Mouse (Mus musculus) lung, postnatal 4 days (tissue): ENCODE measurements around the gene Grik1.

Experiments
- DNase-seq, 2 experiments: peaks; one replicate each; pipeline ENCODE4 v3.0.0; 2021

Gene Grik1

DNA sequence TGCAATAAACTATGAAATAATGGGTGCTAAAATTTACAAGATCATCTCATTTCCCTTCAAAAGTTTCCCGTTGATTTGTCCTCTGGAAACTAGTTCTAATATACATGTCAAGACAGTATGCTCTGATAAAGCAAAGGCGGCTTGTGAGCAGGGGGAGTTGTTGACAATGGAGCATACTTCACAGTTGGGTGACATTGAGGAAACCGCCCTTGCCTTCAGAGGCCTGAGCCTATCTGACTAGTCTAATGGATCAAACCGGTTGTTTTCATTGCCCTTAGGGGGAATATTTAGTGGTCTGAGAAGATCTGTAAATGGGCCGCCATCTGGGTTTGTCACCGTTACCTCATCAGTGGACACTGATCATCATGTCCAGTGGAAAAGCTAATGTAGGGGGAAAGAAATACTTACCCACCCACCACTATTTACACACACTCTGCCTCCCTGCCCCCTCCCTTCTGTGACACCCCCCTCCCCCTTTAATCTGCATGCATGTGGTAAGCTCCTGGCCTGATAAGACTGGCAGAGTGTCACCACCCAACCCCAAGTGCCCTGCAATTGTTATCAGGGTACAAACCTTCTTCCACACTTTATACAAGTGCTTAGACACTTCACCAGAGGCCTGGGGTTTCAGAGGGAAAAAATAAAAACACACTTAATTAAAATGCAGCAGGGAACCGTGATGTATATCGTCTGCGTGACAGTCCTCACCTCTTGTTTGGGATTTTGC, 335.2 kb downstream of the Grik1 start:
- DNase-seq, result no peak

DNA sequence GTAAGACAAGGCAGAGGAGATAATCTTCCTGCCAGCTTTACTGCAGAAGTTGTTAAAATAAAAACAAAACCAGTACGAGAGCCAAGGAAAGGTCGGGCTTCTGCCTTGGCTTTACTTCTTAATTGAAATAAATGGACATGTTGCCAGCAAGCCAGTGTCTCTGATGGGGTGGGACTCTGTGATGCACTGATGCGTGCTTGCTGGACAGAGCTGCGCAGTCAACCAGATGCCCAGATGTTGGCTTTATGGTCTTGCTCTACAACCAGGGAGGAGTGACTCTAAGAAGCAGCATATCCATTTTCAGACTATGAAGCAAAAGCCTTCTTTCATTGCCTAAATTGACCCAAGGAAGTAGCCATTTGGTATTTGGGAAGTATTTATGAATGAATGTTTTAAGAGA, 336.9 kb downstream of the Grik1 start:
- no peak for DNase-seq

DNA sequence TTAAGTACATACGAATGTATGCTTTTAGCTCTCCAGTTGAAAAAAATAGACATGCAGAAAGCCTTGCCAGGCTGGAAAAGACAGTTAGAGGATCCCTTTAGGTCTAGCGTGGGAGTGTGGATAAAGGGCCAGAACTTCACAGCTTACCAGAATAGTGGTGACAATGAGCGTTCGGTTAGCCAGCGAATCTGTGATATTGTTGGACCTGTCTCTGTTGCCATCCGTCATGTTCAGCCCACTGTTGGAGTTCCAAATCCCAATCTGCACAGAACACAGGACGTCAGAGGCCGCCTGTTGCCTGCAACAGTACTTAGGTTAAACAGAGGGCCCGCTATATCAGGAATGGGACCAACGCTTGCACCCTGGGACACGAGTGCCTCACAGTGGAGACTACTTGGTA, 340.2 kb downstream of the Grik1 start:
- DNase-seq, result no peak

DNA sequence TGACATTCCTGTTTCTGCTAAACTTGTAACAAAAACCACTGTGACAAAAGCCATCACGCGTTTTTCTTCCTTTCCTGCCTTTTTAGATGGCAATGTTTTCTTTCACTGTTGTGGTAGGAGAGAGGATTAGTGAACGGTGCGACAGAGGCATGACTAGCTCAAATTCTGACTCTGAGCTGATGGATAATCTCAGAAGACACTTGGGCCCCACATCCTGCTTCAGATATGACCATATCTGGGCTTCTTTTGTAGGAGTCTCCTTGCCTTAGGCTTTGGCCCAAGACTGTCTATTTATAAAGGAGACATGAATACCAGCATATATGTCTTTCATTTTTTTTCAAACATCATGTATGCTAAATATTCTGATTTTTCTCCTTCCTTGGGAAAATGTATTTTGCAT, 341.9 kb downstream of the Grik1 start:
- no peak for DNase-seq

DNA sequence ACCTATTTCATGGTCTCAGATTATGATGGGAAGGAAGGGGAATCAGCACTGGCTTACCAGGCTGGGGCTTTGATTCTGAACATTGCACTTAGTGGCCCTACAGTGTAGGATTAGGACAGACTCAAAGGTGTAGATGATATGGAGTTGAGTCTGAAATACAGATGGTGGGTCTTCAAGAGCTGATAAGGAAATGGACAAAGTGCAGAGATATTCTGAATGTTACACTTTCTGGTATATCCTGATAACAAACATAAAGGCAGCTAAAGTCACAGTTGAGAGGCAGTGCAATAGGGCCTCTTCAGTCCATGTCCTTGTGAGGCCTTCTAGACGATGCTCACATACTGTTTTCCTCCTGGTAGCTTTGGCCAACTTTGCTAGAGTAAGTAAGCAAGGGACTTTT, 345.7 kb downstream of the Grik1 start:
- DNase-seq, result no peak

DNA sequence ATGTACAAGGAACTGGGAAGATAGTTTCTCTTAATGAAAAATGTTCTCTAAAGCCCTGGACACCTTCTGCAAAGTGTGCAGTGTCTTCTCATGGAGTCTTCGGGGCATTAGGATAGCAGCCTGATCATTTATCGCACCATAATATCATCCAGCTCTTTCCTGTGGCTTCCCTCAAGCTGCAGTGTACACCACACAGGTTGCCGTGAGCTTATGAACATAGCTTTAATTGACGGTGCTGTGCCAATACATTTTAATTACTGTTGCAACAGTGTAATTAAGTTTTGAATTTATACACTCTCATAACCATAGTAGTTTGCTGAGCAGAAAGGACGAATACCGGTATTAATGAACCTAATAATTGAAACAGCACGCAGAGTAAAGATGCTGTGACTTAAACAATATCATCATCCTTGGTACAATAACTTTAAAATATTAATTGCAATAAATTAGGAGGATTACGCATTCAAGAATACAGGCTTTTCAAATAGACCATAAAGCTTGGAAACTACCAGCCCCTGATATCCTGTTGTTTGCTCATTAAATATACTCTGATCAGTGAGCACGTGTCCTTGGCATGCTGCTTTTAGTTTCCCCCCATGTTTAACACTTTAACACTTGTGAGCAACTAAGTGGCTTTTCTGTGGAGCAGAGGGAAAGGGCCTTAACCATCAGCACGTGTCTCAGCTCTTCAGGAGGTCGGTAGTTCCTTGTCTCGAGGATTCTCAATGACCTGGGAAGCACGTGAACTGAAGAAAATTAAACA, 347.8 kb downstream of the Grik1 start:
- DNase-seq, result no peak

DNA sequence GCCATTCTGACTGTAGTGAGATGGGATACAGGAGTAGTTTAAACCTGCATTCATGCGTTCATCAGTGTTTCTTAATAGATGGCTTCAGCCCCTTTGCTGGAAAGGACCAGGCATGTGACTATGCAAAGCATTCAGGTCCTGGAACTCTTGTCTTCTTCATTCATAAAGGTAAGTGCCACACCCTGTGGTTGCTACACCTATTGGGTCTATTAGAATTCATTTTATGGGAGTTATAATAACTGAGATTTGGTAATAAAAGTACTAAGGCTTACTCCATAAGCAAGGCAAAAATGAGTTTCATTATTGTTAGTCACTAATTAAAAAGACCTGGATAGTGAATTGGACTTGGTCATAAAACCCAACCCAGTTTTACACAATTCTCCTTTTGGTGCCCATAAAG, 355.4 kb downstream of the Grik1 start:
- no peak for DNase-seq

DNA sequence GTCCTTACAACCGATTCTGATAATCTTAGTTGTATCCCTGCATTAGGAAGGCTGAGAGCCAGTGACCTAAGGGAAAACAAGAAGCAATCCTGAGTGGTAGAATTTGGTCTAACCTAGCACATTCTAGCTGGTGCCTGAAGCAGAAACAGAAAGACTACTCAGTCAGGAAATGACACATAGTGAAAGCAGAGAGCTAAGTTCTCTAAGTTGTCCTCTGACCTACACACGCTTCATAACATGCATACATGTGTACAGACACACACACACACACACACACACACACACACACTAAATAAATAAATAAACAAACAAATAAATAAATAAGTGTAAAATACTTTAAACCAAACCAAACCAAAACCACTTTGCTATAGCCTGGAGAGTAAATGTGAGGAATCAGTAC, 358.7 kb downstream of the Grik1 start:
- DNase-seq, result no peak

DNA sequence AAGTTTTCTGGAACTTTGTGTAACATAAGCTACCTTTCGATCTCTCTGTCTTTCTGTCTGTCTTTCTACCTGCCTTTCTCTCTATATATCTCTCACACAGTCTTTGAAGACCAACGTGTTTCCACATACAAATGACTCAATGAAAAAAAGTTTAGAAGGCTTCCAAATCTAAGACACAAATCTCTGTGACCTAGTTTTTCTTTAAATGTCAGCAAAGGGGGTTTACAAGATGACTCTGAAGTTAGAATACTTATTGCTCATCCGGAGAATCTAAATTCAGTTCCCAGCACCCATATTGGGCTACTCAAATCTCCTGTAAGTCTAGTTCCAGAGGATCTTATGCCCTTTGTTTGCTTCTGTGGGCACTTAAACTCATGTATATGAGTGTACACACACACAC, 359.5 kb downstream of the Grik1 start:
- no peak for DNase-seq

DNA sequence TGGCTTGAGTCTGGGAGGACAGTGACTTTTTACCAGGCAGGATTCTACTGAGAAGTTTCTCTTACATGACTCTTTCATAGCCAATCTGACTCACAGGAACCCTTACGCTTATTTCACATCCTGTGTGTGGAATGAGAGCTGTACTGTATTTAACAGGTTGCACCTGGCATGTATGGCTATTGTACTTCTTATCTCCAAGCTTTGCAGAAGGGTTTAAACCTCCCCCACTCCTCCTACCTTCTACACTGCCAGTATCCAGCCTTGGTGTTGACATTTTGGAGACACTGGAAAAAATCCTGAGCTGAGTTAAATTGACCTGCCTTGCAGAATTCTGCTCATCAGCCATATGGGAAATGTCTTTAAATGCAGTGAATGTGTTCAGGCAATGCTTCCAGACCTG, 361.4 kb downstream of the Grik1 start:
- DNase-seq, result no peak

DNA sequence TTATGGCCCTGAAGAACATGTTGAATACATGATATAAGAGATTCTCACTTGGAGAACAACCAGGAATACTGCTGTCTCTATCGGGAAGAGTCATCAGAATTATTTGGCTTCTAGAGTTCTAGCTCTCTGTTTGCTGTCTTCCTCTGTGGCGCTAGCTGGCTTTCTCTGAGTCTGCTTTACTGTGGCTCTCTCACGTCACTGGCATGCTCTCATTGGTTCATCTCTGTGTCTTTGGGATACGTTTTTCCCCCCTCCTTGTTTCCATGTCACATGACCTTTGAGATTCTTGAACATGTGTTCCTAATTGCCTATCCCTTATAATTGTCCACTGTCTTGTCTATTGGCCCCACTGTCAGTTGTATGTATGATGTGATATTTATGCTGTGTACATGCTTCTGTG, 372.2 kb downstream of the Grik1 start:
- DNase-seq, result no peak

DNA sequence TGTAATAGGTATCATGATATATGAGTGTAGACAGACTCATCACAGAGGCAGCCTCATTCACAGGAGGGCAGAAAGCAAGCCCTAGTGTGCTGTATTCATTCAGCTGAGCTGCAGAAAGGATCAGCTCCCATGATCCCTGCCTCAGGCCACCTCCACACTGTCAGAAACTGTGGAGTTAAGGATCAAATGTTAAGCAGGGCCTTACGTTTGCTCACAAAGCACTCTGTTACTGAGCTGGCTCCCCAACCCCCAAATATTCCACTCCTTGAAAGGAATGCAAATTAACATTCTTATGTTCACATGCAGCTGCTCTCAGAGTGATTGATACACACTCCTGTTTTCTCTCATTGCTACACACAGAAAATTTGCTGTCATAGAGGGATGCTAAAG, 372.9 kb downstream of the Grik1 start:
- DNase-seq, result no peak

DNA sequence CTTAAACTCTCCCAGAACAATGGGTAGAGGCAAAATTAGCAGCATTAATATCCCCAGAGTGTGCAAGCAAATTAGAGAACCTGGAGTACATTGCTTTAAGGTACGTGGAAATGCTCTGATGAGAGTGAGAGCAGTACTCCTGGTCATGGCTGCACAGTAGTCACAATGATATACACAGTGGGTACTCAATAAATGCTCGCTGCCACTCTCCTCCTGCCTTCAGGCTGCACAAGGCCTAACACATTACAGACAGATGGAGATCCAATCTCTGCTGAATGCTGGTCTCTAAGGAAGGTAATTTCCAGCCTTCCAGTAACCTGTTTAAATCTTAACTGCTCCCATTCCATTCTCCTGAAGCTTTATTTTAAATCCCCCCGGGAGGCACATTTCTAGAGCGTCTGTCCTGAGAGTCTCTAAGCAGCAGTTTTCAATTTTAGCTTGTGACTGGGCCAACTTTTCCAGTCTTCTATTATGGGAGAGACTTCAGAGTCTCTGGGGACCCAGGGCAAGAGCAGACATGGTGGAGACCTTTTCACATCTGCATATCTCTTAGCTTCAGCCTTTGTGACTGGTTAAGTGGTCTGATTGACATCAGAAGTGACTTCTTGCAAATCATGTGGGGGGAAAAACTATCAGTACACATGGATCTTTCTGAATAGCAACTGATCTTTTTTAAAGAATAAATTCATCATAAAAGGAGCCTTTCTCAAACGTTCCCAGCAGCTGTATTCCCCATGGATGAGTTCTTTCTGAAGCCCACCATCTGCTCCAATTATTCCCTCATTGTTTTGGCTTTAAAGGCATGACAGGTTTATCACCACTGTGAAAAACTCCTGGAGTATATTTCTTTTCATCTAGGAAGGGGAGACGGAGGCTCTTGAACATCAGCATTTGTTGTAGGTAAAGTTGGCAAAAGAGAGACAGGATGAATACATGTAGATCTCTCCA, 373.6 kb downstream of the Grik1 start:
- no peak for DNase-seq

DNA sequence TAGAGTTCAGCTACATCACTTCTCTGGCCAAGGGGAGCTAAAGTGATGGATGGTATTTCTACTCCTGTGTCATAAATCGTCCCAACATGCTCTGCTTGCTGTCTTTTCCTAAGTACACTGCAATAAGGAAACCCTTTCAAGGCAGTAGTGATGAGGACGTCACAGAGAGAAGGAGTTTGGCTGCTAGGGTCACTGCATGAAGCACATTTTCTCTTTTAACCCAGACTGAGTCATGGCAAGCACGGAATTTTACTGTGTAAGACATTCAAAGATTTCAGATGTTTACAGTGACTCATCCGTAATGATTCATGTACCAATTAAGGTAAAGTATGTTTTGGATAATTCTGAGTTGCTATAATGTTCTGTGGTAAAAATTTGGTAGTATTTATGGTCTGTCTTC, 374.9 kb downstream of the Grik1 start:
- DNase-seq, result no peak

DNA sequence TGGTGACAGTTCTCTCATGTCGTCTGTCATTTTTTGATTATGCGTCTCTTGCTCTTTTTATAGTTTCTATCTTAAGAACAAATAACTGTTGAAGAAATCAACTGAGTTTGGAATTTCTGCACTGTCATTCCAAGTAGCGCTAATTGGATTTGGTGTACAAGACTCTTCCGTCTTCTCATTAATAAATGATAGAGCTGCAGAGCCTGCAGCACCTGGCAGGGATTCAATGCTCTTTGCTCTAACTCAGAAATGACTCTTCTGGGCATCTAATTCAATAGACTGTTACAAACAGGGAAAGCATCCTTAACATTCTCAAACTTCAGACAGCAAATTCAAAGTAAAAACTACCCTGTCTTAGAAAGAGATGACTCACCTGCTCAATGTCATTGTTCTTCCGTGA, 376.3 kb downstream of the Grik1 start:
- no peak for DNase-seq

DNA sequence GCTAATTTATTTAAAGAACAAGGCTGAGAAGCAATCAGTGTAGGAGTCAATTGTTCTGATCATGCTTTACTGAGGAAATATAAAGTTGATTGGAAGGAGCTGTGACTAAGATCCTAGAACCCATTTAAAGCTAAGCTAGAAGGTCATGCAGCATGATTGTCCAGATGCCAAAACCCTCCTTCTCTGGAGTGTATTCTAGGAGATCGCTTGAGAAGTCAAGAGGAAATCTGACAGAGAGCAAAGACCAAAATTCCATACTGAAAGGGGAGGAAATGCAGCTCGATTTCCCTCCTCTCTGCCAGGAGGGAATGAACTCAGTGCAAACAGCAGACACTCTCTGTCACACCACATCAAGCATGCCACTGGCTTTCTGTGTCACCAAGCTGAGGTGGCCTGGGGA, 378.9 kb downstream of the Grik1 start:
- DNase-seq, result no peak

DNA sequence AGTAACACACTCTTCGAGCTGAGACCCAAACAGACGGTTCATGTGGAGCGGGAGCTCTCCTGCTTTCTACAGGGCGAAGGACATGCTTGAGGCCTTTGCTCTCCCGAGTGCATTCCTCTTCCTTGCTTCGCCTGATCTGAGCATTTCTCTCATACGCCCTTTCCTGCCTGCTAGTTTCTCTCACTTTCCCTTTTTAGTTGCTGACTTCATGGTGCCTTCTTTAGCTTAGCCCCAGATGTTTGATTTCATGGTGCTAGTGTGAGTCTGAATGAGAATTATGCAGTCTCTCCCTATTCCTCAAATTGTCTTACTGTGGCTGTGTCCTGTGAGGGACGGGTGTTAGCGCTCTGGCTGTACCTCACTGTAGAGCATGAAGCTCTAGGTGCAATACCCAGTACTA, 388.0 kb downstream of the Grik1 start:
- no peak for DNase-seq

DNA sequence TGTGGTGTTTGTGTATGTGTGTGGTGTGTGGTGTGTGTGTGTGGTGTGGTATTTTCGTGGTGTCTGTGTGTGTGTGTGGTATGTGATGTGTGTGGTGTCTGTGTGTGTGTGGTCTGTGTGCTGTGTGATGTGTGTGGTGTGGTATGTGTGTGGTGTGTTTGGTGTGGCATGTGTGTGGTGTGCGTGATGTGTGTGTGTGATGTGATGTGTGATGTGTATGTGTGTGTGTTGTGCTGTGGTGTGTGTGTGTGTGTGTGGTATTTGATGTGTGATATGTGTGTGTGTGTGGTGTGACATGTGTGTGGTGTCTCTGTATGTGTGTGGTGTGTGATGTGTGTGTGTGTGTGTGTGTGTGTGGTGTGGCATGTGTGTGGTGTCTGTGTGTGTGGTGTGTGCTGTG, 388.9 kb downstream of the Grik1 start:
- no peak for DNase-seq

DNA sequence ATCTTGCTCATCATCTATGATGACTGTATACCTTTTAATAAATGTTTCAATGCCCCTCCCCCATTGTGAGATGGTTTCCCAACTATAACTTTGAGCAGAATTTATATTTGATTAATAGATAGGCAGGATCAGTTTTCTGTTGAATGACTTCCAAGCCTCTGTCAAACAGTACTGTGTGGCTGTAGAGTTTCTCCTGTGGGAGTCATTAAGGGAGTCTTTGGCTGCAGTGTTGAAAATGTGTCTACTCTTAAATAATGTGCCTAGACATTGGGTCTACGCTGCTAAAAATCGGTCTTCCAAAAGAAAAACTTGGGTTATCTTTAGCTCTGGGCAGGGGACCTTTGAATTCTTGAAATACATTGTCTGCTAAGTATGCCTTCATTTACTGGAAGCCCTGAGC, 414.1 kb downstream of the Grik1 start:
- no peak for DNase-seq

DNA sequence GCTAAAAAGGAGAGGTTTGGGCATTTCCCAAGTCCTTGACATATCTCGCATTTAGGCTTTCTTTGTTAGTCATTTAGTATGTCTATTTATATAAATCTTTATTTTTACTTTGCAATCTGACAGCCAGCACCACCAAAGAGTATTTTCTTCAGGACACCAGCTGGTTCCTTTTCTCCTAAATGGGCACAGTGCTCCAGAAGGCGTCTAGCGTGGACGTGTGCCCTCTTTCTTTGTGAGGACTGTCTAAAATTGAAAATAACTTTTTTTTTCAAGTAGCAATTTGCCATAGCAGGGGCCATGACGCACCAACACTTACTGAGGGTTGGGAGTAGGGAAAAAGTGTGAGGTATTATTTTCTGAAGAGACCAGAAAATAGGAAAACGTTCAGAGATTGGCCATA, 425.5 kb downstream of the Grik1 start:
- no peak for DNase-seq

DNA sequence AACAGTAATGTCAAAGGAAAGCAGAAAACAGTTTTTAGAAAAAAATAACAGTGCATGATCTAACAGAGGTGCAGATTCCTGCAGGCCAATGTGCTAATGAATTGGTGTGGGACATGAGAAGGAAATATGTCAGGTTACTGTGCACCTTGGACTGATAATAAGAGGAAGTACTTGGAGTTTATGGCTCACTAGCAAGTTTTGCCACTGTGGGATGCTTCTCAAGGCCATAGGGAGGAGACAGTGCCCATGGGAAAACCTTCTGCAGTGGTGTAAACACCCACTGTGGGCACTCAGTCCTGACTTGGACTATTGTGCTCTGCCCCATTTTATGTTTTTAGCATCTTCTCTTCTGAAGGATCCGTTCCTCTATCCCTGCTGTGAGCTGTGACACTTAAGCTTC, 428.3 kb downstream of the Grik1 start:
- DNase-seq, result no peak

DNA sequence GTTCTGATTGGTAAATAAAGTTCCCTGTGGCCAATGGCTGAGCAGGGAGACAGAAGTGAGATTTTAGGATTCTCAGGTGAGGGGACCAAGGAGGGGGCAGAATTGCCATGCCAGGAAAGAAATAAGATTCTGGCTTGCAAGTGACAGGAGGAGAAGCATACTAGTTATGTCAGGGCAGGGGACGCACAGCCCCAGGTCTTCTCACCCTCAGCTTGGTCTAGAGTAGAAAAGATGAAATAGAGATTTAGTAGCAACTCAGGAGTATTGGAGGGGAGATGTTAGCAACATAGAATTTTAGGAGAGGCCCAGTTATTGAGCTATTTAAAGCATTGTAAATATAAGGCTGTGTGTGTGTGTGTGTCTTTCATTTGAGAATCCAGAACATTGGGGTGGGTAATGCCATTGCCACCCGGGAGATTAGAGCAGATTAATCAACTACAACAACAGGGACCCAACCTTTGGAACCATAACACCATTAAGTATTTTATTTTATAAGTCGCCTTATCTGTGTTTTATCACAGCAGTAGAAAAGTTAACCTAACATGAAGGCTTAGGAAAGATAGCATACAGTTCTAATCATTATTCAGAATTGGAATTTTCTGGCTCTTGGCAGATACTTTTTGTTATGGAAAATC, 436.5 kb downstream of the Grik1 start:
- no peak for DNase-seq

DNA sequence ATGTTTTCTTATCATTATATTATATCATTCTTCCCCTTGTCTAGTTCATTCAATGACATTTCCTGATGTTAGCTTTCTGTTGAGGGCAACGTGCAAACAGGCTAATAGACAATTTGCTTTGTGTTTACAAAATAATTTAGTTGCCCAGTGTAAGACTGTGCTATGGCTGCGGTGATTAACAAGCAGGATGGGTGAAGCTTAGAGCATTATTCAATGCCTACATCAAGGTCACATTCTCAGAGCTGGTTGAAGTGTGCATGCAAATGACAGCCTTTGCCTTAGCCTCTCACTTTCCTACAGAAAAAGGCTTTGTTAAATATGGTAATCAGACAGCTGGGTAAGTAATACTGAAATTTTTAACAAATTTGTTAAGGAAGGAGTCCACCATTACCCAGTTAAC, 438.5 kb downstream of the Grik1 start:
- no peak for DNase-seq
